Mouse (Mus musculus): ENCODE measurements at regions not wholly inside any gene's neighbourhood (a gene's known extent, or its start where the extent isn't known, plus 50 kb on each side); places are given as distances from the start of the nearest gene placed in this dataset.

DNA sequence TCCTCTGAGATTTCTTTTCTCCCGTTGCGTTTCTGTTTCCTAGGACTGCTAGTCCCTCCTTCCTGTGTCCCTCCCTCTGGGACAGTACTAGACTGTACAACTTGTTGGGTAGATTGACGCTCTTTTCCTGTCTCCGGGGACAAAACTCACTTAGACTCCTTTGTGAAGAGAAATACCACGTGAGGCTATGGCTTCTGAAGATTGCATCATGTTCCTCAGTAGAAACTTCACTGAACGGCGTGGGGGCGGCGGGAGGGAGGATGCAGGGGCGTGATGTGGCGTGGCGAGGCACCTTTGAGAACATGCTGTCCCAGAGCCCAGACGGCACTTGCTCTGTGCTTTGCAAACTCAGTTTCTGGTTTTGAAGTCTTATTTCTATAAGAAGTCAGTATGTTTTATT, 78.5 kb downstream of the Spata18 start:
- TF ChIP-seq CTCF (IDR thresholded peaks at IDR 0.05) (no peak), POLR2A (IDR thresholded peaks at IDR 0.05; ENCODE audit: insufficient read depth, low read depth, low read length) (no peak)

Data from heart, adult 2 months (tissue).